In genomic region chr6:87184418-87184817, GRCm38 (mm10) we compare ENCODE assay signal across 12 mouse cellular contexts.
DNase-seq lines count a peak whose midpoint lies in the region; ATAC-seq and TF ChIP-seq lines count a peak whose summit lies in the region.
"Had no signal": no experiment of that assay in that cellular context is flagged by ENCODE, and none has a peak within 500 bp of the region (broad histone marks: within the 10 kb centered on the region; RNA-seq: fewer than 3 reads in every experiment).

No protein-coding gene starts in this region.

- no peak for TF ChIP-seq CTCF in intestine, postnatal 0 days (IDR thresholded peaks at IDR 0.05; ENCODE audit: low read depth)

- H3K27me3 ChIP-seq in intestine, embryonic 15.5 days (replicated peaks): no peaks in the 10 kb centered on the region
- no peaks in the 10 kb centered on the region for H3K27me3 ChIP-seq in intestine, postnatal 0 days (replicated peaks; ENCODE audit: control insufficient read depth, insufficient read depth, low read length)
- H3K27me3 ChIP-seq in intestine, embryonic 16.5 days (replicated peaks; ENCODE audit: control insufficient read depth, insufficient read depth, low read length): no peaks in the 10 kb centered on the region
- H3K27me3 ChIP-seq: hindbrain, embryonic 12.5 days; lung, embryonic 15.5 days had no signal

- no peak for DNase-seq in urinary bladder, postnatal 10 days (ENCODE audit: low spot score)
- no peak for DNase-seq in kidney, postnatal 36 days
- no peak for DNase-seq in yolk sac, embryonic 10.5 days (ENCODE audit: low spot score)
- DNase-seq: layer of hippocampus, postnatal 36 days had no signal

- no peak overlapping the region for H3K27ac ChIP-seq in intestine, embryonic 15.5 days
- no peak overlapping the region for H3K27ac ChIP-seq in intestine, postnatal 0 days (ENCODE audit: low read depth, low read length)
- no peak overlapping the region for H3K27ac ChIP-seq in intestine, embryonic 16.5 days (ENCODE audit: low read length)
- H3K27ac ChIP-seq: hindbrain, embryonic 12.5 days; lung, embryonic 15.5 days had no signal

- peak; percentile 70; the same call in 1 of the 2 replicates for ATAC-seq in intestine, embryonic 15.5 days
- ATAC-seq in intestine, postnatal 0 days: no peak
- ATAC-seq in common myeloid progenitor, adult 5-6 weeks (replicated peaks; ENCODE audit: low read depth, poor library complexity, severe bottlenecking): peak; percentile 15
- ATAC-seq in intestine, embryonic 16.5 days: peak; percentile 68
- peak; percentile 72 for ATAC-seq in megakaryocyte-erythroid progenitor cell, adult 5-6 weeks (replicated peaks; ENCODE audit: low FRiP score, low TSS enrichment, poor library complexity, severe bottlenecking)
- ATAC-seq: activated CD4-positive, CD25-positive, alpha-beta regulatory T cell, adult 4 months had no signal

- H3K9ac ChIP-seq in intestine, embryonic 15.5 days: no peak overlapping the region
- no peak overlapping the region for H3K9ac ChIP-seq in intestine, postnatal 0 days (ENCODE audit: low read depth, low read length)
- no peak overlapping the region for H3K9ac ChIP-seq in intestine, embryonic 16.5 days (ENCODE audit: low read depth, low read length)
- H3K9ac ChIP-seq: hindbrain, embryonic 12.5 days; lung, embryonic 15.5 days had no signal

- no peaks in the 10 kb centered on the region; the same call in 1 of the 2 replicates for H3K4me1 ChIP-seq in intestine, embryonic 15.5 days (replicated peaks)
- H3K4me1 ChIP-seq in intestine, postnatal 0 days (replicated peaks; ENCODE audit: control insufficient read depth, insufficient read depth, low read length): no peaks in the 10 kb centered on the region
- H3K4me1 ChIP-seq in intestine, embryonic 16.5 days (ENCODE audit: control insufficient read depth, insufficient read depth, low read length): 0 out of 2 replicates have a peak, but pooled peaks cover 4% of the 10 kb centered on the region
- H3K4me1 ChIP-seq: hindbrain, embryonic 12.5 days had no signal

- no peaks in the 10 kb centered on the region for H3K36me3 ChIP-seq in intestine, embryonic 15.5 days
- H3K36me3 ChIP-seq in intestine, postnatal 0 days (ENCODE audit: control insufficient read depth, insufficient read depth): no peaks in the 10 kb centered on the region
- H3K36me3 ChIP-seq in intestine, embryonic 16.5 days (ENCODE audit: control insufficient read depth, insufficient read depth, low read length): no peaks in the 10 kb centered on the region
- H3K36me3 ChIP-seq: hindbrain, embryonic 12.5 days had no signal

- WGBS in intestine, embryonic 15.5 days: 75% methylated on average over 3 of the region's 3 CpGs
- 82% methylated on average over 3 of the region's 3 CpGs for WGBS in intestine, postnatal 0 days
- WGBS in intestine, embryonic 16.5 days: 82% methylated on average over 3 of the region's 3 CpGs

- no peaks in the 10 kb centered on the region for H3K9me3 ChIP-seq in intestine, embryonic 15.5 days
- no peaks in the 10 kb centered on the region for H3K9me3 ChIP-seq in intestine, postnatal 0 days (ENCODE audit: control insufficient read depth)
- H3K9me3 ChIP-seq in intestine, embryonic 16.5 days (ENCODE audit: control insufficient read depth, low read length): no peaks in the 10 kb centered on the region
- H3K9me3 ChIP-seq: hindbrain, embryonic 12.5 days; lung, embryonic 15.5 days had no signal

- H3K4me2 ChIP-seq in intestine, embryonic 15.5 days (replicated peaks): no peak overlapping the region
- no peak overlapping the region for H3K4me2 ChIP-seq in intestine, postnatal 0 days (replicated peaks; ENCODE audit: low read depth)
- no peak overlapping the region for H3K4me2 ChIP-seq in intestine, embryonic 16.5 days (ENCODE audit: low read depth, low read length)
- H3K4me2 ChIP-seq: hindbrain, embryonic 12.5 days; lung, embryonic 15.5 days had no signal

- H3K4me3 ChIP-seq in intestine, embryonic 15.5 days (replicated peaks): no peak overlapping the region
- H3K4me3 ChIP-seq in intestine, postnatal 0 days (ENCODE audit: low read depth, low read length): no peak overlapping the region
- H3K4me3 ChIP-seq in intestine, embryonic 16.5 days (ENCODE audit: low read length): no peak overlapping the region
- H3K4me3 ChIP-seq: hindbrain, embryonic 12.5 days; lung, embryonic 15.5 days had no signal
